Mouse (Mus musculus) thymus, postnatal 4 days (tissue): ENCODE measurements around the gene Hist2h4.
"Not testable (repeated sequence)": the region's sequence is repeated elsewhere in the genome, so short reads cannot be mapped to it uniquely, and the experiment has no call there.

ENCODE experiments used
- DNase-seq: peaks from one replicate; pipeline ENCODE4 v3.0.0; 2021

Hist2h4 gene

GRCm38 (mm10) chr3:96268776-96269378, 5.8 kb upstream of the Hist2h4 start:
- peak; percentile 54 for DNase-seq

- DNase-seq: peak; percentile 85
These were observed 5.1 kb upstream of the Hist2h4 start, which contains the start of gene Hist2h3b for GRCm38 (mm10) chr3:96268051-96268775. TSS of gene Hist2h3b (plus strand) at chr3:96268654.

DNA sequence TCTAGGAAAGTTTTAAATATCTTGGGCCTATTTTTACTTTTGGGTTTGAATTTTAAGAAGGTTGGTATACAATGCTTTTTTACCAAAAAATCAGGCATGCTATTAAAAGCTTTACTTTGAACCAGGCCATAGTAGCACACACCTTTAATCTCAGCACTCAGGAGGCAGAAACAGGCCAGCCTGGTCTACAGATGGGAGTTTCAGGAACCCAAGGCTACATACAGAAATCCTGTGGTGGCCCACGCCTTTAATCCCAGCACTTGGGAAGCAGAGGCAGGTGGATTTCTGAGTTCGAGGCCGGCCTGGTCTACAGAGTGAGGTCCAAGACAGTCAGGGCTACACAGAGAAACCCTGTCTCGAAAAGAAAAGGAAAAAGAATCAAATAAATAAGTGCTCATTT, 4.4 kb upstream of the Hist2h4 start:
- DNase-seq: no peak

DNA sequence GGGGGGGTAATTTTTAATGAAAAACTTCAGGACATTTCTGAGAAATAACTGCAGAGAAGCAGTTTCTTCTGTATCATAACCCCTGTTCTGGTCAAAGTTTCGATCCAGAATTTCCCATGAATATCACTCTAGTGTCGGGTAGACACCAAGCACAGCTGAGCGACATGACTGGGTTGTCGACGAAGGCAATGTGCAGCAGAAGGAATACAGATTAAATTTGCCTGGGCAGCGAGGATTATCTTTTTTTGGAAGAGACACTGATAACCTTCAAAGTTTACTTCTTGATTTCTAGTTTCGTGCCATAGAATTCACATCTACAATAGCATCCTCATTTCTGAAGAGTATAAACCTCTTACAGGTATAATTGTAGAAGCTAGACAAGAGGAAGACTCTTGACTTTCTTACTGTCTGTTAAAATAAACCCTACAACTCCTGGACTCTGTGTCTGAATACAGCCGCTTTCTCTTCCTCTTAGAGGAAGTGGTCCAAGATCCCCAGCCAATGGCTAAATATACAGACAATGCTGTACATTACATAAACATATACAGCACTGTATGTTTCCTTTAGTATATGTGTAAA, 3.1 kb upstream of the Hist2h4 start:
- DNase-seq: no peak

DNA sequence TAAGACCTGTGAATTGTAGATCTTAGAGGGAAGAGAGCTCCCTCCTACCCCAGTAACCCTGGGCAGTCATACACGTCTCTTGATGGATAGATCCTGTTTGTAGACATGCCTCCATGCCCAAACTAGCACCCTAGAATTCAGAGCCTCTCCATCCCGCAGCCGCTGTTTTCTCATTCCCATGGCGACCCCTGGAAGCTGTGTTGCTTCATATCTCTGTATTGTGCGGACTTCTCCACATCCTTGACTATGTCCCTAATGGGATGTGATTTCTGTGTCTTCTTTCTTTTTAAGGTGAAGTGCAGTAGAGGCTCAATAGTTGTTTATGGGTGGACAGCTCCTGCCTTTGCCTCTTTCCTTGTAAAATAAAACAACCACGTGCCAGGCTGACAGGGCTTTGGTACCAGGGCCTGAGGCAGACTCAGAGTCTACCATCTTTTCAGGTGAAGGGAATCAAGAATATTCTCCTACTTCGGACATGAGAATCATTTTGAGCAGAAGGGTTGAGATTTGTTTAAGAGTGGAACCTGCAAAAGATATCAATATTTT, 1.4 kb upstream of the Hist2h4 start:
- no peak for DNase-seq

- peak; percentile 65 for DNase-seq
These were observed 670 bp upstream of the Hist2h4 start for GRCm38 (mm10) chr3:96263558-96264403.

GRCm38 (mm10) chr3:96262216-96262875, 765 bp downstream of the Hist2h4 start:
- peak; percentile 56 for DNase-seq

GRCm38 (mm10) chr3:96261623-96262022, 1.5 kb downstream of the Hist2h4 start:
- no peak for DNase-seq

DNA sequence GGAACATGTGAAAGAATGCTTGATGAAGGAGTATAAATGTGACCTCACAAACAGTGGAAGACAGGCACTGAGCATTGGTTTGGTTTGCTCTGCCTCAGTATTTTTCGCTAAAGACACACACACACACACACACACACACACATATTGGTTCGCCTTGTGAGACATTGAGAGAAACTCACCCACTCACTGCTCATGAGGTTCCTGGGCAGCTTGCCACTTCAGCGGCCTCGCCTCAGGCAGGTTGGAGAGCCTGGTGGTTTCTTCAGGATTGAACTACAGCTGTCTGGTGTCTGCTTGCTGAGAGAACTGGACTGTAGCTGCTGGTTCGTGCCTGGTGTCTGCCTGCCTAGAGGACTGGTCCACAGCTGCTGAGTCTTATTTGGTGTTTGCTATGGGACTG, 2.9 kb downstream of the Hist2h4 start:
- no peak for DNase-seq

DNA sequence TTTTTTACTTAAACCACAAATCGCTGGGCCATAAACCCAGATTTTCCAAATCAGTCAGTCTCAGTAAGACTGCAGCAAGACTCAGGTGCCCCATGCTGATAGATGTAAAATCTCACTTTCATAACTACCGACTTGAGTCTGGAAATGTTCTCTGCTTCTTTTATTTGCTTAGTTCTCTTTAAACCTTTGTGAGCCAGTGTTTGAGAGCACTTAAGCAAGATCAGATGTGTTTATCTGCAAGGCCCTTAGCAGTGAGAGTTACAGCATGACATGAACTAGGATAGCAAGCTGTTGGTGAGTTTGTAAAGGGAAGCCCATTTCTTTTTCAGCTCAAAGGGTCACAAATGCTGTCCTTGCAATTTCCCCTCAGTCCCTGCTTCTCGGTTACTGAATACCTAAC, 5.9 kb downstream of the Hist2h4 start:
- DNase-seq: no peak

DNA sequence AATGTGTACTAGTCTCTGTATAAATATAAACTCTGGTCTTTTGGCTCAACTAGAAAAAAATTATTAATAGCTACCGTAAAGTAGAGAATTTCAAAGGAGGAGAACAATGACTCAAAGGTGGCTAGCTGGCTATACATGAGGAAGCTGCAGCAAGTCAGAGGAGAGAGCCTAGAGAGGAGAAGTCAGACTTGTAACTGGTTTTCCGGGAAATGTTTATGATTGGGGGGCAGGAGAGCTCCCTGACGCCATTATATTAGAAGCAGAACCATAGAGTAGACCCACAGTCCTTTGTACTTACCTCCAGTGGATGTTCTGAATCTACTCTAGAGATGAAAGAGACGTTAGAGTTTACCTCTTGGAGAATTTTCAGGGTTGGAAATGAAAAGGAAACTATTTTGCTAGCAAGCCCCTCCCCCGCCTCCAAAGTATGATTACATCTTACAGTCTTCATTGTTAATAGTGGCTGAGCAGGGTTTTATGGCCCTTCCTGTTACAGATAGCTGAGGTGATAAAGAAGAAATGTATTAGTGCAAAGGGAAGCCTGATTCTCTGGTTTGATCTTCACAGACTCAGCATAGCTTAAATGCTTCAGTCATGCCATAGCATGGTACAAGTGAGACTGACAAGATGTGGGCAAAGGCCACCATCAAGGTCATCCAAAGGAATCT, 7.1 kb downstream of the Hist2h4 start:
- DNase-seq: no peak

DNA sequence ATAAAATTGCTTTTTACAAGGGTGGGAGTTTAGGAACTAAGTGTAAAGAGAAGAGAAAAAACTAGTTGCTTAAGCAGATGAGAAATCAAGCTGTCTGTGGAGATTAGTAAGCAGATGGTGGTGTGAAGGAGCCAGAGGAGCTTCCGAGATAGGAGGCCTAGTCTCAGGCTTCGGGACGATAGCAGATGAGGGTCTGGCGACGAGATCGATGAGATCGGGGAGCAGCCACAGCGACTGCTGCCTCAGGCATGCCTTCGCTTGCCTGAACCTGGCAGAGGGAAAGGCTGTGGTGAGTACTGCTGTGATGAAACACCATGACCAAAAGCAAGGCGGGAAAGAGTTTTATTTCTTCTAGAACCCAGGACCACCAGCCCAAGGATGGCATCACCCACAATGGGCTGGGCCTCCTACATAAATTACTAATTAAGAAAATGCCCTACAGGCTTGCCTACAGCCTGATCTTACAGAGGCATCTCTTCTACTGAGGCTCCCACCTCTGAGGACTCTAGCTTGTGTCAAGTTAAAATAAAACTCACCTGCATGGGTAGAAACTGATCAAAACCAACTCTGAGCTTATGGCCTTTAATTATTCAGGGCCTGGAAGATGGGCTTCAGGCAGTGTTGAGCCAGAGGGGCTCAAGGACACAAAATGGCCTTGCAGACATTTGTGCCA, 8.3 kb downstream of the Hist2h4 start:
- DNase-seq: no peak

GRCm38 (mm10) chr3:96251787-96252186, 11.3 kb downstream of the Hist2h4 start:
- no peak for DNase-seq

- DNase-seq: no peak
These were observed 12.2 kb downstream of the Hist2h4 start for GRCm38 (mm10) chr3:96250890-96251289.

DNA sequence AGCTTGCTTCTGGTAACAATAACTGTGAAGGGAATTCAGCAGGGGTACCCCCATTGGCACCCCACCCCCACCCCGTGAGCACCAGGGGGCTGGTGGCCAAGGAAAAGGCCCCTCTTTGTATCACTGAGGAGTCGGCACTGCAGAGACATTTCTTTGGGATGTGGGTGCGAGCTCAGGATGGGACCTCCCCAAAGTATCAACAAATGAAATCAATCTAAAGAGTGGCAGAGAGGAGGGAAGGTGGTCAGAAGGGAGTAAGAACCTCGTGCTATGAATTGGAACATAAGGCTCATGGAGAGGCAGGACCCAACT, 14.1 kb downstream of the Hist2h4 start:
- peak; percentile 58 for DNase-seq

DNA sequence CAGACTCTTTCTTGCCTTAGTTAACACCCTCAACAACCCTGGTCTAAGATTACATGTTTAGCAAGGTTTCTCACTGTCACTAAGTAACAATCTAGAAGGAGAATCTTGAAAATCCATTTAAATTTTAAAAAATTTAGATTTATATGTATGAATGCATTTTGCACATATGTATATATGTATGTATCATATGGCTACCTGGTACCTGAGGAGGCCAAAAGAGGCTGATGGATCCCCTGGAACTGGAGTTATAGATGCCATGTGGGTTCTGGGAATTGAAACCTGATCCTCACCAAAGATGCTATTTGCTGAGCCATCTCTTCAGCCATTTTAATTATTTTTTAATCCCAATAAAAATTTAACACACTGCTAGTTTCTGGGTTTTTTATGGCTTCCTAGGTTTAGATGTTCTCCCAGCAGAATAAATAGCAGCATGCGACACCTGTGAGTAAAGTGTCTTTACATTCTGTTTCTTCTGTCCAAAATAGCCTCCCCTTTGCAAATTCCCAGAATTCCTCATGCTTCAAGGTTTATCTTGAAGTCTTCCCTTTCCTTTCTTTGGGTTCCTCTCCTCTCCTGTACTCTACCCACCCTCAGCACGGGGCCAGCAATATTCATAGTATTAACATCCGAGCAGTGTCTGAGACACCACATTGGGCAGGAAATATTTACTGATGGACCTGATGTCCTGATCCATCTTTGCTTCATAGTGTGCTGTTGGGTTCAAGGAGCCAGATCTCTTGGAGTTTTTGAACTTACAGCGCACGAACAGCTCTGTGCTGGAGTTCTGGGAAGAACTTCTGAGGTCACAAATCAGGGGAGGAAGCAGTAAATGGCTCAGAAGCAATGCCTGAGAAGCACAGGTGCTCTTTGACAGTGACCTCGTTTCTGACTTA, 14.7 kb downstream of the Hist2h4 start:
- no peak for DNase-seq

DNA sequence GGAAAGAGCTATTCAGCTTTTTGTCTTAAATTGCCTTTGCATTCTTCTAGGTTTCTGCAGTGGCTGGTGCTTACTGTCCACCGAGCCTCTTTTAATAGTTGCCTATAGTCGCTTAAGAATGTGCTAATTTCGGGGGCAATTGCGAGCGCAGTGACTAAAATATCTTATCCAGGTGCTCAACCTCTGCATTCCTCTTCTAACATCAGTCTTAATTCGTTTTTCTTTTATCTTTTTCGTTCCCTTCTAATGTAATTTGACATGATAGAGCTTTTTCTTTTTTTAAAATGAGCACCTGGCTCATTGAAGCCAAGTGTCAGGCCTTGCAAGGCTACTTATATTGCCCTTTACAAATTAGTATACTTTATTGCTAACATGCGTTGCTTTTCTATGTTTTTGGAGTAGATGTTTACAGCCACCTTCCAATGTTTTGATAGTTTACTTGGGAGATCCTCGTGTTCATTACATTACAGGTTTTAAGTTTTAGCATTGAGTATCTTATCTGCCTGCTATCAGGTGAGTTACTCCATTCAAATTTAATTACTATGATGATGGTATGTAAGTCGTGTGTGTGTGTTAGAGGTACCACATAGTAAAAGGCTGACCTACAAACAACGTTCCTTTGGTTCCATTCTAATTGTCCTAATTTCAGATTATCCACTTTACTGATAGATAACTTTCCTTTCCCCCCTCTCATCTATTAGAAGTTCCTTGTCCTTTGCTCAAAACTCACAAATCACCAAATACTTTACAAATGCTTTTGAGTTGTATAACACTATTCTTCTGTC, 15.6 kb downstream of the Hist2h4 start:
- no peak for DNase-seq

- DNase-seq: not testable (repeated sequence)
These were observed 16.7 kb downstream of the Hist2h4 start, which contains the start of gene Hist2h3c1 for GRCm38 (mm10) chr3:96246427-96246856. TSS of gene Hist2h3c1 (plus strand) at chr3:96246685.

DNA sequence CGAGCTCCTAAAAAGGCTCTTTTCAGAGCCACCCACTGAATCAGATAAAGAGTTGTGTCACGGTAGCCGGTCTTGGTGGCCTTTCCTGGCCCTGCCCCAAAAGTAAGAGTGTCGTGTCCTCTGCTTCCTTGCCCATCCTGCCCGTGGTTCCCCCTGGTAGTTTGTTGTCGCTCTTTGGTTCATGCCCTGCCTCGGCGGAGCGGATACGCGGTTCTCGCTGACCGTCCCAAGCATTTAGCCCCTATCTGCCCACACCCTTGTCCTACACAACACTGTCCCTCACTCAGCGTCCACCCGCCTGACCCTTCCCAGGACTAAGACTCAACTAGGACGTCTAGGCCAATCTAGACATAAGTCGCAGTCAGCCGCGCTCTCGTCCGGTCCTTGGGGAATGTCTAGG, 17.1 kb downstream of the Hist2h4 start:
- not testable (repeated sequence) for DNase-seq
